In the genomic region with DNA sequence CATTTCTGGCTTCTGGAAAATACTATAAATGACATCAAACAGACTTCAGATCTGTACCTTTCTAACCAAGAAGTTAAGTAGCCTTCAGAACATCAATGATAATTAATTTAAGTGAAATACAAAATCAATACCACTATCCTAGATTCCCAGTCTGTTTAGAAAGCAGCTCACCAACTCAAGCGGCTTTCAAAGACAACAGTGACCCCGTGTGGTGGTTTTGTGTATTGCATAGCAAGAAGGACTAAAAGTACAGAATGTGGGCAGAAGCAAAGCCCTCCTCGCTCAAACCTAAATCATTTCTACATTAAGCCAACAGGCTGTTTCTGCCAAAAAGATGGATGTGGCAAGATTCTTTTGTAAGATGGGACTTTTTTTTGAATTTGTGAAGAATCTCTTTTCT, we compare ENCODE assay signal across 9 mouse cellular contexts.
A peak's percentile ranks its signal among the peaks of the same experiment; 100 is the strongest.
DNase-seq lines count a peak whose midpoint lies in the region; ATAC-seq and TF ChIP-seq lines count a peak whose summit lies in the region.
"Had no signal": no experiment of that assay in that cellular context is flagged by ENCODE, and none has a peak within 500 bp of the region (broad histone marks: within the 10 kb centered on the region; RNA-seq: fewer than 3 reads in every experiment).

No protein-coding gene starts in this region.

- DNase-seq in adrenal gland, postnatal 10 days: peak; percentile 91
- peak; percentile 85 for DNase-seq in embryo, embryonic 11 days
- peak; percentile 82 to 91 for DNase-seq in heart, postnatal 14 days
- DNase-seq in left cerebral cortex, adult 18-20 months (ENCODE audit: low spot score in 2 of 2): peak; percentile 91 to 93
- DNase-seq in natural killer cell, adult 2 months (ENCODE audit: low spot score in 2 of 2): peak; percentile 26 to 45
- peak; percentile 68 for DNase-seq in testis, postnatal 14 days (ENCODE audit: low spot score)

- H3K36me3 ChIP-seq in intestine, postnatal 0 days (ENCODE audit: control insufficient read depth, insufficient read depth): no peaks in the 10 kb centered on the region
- H3K36me3 ChIP-seq in intestine, embryonic 15.5 days: no peaks in the 10 kb centered on the region
- H3K36me3 ChIP-seq: embryonic facial prominence, embryonic 15.5 days had no signal

- intact Hi-C loops in heart, postnatal 14 days (cut with DNase I): loop anchor here (1.0 to 10.0 kb wide), 4 partner anchors 71 to 520 kb away; no protein-coding TSS in a partner anchor

- ATAC-seq in intestine, postnatal 0 days: no peak
- ATAC-seq in intestine, embryonic 15.5 days: no peak

- no peak overlapping the region for H3K27ac ChIP-seq in intestine, postnatal 0 days (ENCODE audit: low read depth, low read length)
- no peak overlapping the region for H3K27ac ChIP-seq in intestine, embryonic 15.5 days
- H3K27ac ChIP-seq: embryonic facial prominence, embryonic 15.5 days had no signal

- 4% methylated on average over 3 of the region's 3 CpGs for WGBS in intestine, postnatal 0 days
- 5% methylated on average over 3 of the region's 3 CpGs for WGBS in intestine, embryonic 15.5 days

- no peak overlapping the region for H3K4me2 ChIP-seq in intestine, postnatal 0 days (replicated peaks; ENCODE audit: low read depth)
- H3K4me2 ChIP-seq in intestine, embryonic 15.5 days (replicated peaks): no peak overlapping the region
- H3K4me2 ChIP-seq: embryonic facial prominence, embryonic 15.5 days had no signal

- H3K9ac ChIP-seq in intestine, postnatal 0 days (ENCODE audit: low read depth, low read length): no peak overlapping the region
- no peak overlapping the region for H3K9ac ChIP-seq in intestine, embryonic 15.5 days
- H3K9ac ChIP-seq: embryonic facial prominence, embryonic 15.5 days had no signal

- no peaks in the 10 kb centered on the region for H3K27me3 ChIP-seq in intestine, postnatal 0 days (replicated peaks; ENCODE audit: control insufficient read depth, insufficient read depth, low read length)
- no peaks in the 10 kb centered on the region for H3K27me3 ChIP-seq in intestine, embryonic 15.5 days (replicated peaks)
- H3K27me3 ChIP-seq: embryonic facial prominence, embryonic 15.5 days had no signal

- peak; percentile 92 for TF ChIP-seq CTCF in intestine, postnatal 0 days (IDR thresholded peaks at IDR 0.05; ENCODE audit: low read depth)

- no peaks in the 10 kb centered on the region for H3K4me1 ChIP-seq in intestine, postnatal 0 days (replicated peaks; ENCODE audit: control insufficient read depth, insufficient read depth, low read length)
- H3K4me1 ChIP-seq in intestine, embryonic 15.5 days (replicated peaks): no peaks in the 10 kb centered on the region
- H3K4me1 ChIP-seq: embryonic facial prominence, embryonic 15.5 days had no signal

- H3K9me3 ChIP-seq in intestine, postnatal 0 days (ENCODE audit: control insufficient read depth): no peaks in the 10 kb centered on the region
- H3K9me3 ChIP-seq in intestine, embryonic 15.5 days: no peaks in the 10 kb centered on the region
- H3K9me3 ChIP-seq: embryonic facial prominence, embryonic 15.5 days had no signal

- no peak overlapping the region for H3K4me3 ChIP-seq in intestine, postnatal 0 days (ENCODE audit: low read depth, low read length)
- H3K4me3 ChIP-seq in intestine, embryonic 15.5 days (replicated peaks): no peak overlapping the region
- H3K4me3 ChIP-seq: embryonic facial prominence, embryonic 15.5 days had no signal

Comparison
In these comparisons a context has a peak if more than half of its experiments do, and no peak if none do; other contexts are left out.
1. DNase-seq: peak in every context shown above with its lines; median percentile 92 in left cerebral cortex, adult 18-20 months; 91 in adrenal gland, postnatal 10 days; 86 in heart, postnatal 14 days; 85 in embryo, embryonic 11 days; 68 in testis, postnatal 14 days; 36 in natural killer cell, adult 2 months.